Mouse (Mus musculus) bone marrow macrophage, adult 2 months (primary cell): ENCODE data around the gene Prox2.

Experiments used
- CTCF ChIP-seq: IDR thresholded peaks from 2 replicates; pipeline ENCODE4 v1.5.1; 2012; ENCODE audit warnings: low read depth, mild to moderate bottlenecking, low read length, moderate library complexity
- POLR2A ChIP-seq: IDR thresholded peaks from 2 replicates; pipeline ENCODE4 v1.6.1; 2012; ENCODE audit warnings: mild to moderate bottlenecking, low read depth, low read length, borderline replicate concordance

DNA sequence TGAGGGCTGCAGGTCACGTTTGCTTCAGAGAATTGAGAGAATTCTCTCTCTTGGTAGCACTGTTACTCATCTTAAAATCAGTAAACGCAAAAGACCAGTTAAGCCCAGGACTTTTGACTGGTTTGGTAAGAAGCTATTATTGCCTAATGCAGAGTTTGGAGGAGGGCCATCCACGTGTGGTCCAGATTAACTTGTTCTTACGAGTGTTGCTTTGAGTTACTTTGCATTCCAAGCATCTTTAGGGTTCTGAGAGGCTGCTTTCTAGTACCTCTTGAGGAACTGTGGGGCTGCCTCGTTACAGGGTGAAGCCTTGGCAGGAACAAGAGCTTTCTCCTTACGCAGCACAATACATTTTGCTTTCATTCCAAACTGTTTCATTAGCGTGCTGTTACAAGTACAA, 5.1 kb upstream of the Prox2 start:
- TF ChIP-seq POLR2A (no peak), CTCF (no peak)
